Mouse (Mus musculus): ENCODE results near the gene Nkx1-2.

Nkx1-2 gene

GRCm38 (mm10) chr7:132559138-132559766, 40.2 kb downstream of the Nkx1-2 start:
- DNase-seq: no peak

- DNase-seq: no peak
Observed at GRCm38 (mm10) chr7:132558141-132558736, 41.2 kb downstream of the Nkx1-2 start.

DNA sequence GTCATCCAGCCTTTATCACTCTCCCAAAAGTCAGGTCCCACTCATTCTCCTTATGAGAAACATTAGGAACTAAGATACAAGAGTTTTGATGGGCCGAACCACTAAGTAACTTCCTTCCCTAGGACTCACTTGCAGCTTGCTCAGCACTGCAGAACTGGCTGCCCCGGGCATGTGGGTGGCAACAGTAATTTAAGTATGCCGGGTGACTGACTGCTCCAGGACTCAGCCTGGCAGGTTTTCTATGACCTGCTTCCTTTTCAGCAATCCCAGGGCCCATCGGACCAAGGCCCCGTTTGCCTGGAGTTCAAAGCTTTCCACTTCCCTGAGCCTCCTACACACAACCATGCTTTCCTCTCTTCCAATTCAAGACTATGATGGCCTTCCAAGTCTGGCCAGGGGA, 42.9 kb downstream of the Nkx1-2 start:
- DNase-seq: no peak

- no peak for DNase-seq
Observed at GRCm38 (mm10) chr7:132555911-132556310, 43.5 kb downstream of the Nkx1-2 start.

- DNase-seq: no peak
Observed at GRCm38 (mm10) chr7:132554091-132554490, 45.3 kb downstream of the Nkx1-2 start.

- peak; percentile 94 to 97 for DNase-seq
Observed at GRCm38 (mm10) chr7:132551351-132552126, 47.9 kb downstream of the Nkx1-2 start.

GRCm38 (mm10) chr7:132547126-132547525, 52.3 kb downstream of the Nkx1-2 start:
- DNase-seq: no peak

All from thymus, postnatal 36 days (tissue).